Mouse (Mus musculus): ENCODE measurements around the gene Erc2. TPM values are rescaled to one million over a fixed set of nuclear protein-coding genes. Genes with fewer than 3 reads are reported as not detected.

Gene Erc2
- polyA plus RNA-seq, 1 experiment from 2014 or later = 33.9 TPM

GRCm38 (mm10) chr14:27800766-27801165 is 178.5 kb downstream of the Erc2 start:
- Histone ChIP-seq H3K36me3 (ENCODE audit: control insufficient read depth, insufficient read depth, low read length) (no peaks in the 10 kb centered on the region), H3K4me2 (replicated peaks; ENCODE audit: low read depth, low read length) (no peak overlapping the region), H3K4me1 (replicated peaks; ENCODE audit: control insufficient read depth, insufficient read depth, low read length) (no peaks in the 10 kb centered on the region), H3K27me3 (ENCODE audit: control insufficient read depth, insufficient read depth, low read length) (no peaks in the 10 kb centered on the region), H3K9ac (ENCODE audit: low read depth, low read length) (no peak overlapping the region), H3K27ac (ENCODE audit: low read depth, low read length) (no peak overlapping the region), H3K9me3 (ENCODE audit: control insufficient read depth, low read length) (no peaks in the 10 kb centered on the region; the same call in 1 of the 2 replicates), H3K4me3 (ENCODE audit: low read depth, low read length) (no peak overlapping the region)
- DNase-seq (ENCODE audit: low spot score) (no peak), ATAC-seq (ENCODE audit: low FRiP score) (no peak)
- WGBS = 60% methylated on average over 6 of the region's 6 CpGs

GRCm38 (mm10) chr14:27803961-27804360 is 181.7 kb downstream of the Erc2 start:
- ATAC-seq (ENCODE audit: low FRiP score) (no peak), DNase-seq (ENCODE audit: low spot score) (peak; percentile 64)
- H3K4me3 ChIP-seq (ENCODE audit: low read depth, low read length) = no peak overlapping the region
- H3K27me3 ChIP-seq (ENCODE audit: control insufficient read depth, insufficient read depth, low read length) = no peaks in the 10 kb centered on the region
- H3K27ac ChIP-seq (ENCODE audit: low read depth, low read length) = no peak overlapping the region
- 88% methylated on average over 3 of the region's 3 CpGs for WGBS
- H3K9me3 ChIP-seq (ENCODE audit: control insufficient read depth, low read length) = no peaks in the 10 kb centered on the region; the same call in 1 of the 2 replicates
- H3K4me1 ChIP-seq (replicated peaks; ENCODE audit: control insufficient read depth, insufficient read depth, low read length) = no peaks in the 10 kb centered on the region
- H3K36me3 ChIP-seq (ENCODE audit: control insufficient read depth, insufficient read depth, low read length) = no peaks in the 10 kb centered on the region
- no peak overlapping the region for H3K4me2 ChIP-seq (replicated peaks; ENCODE audit: low read depth, low read length)
- no peak overlapping the region for H3K9ac ChIP-seq (ENCODE audit: low read depth, low read length)

GRCm38 (mm10) chr14:27805064-27805463 is 182.8 kb downstream of the Erc2 start:
- Histone ChIP-seq H3K36me3 (ENCODE audit: control insufficient read depth, insufficient read depth, low read length) (no peaks in the 10 kb centered on the region), H3K27ac (ENCODE audit: low read depth, low read length) (no peak overlapping the region), H3K27me3 (ENCODE audit: control insufficient read depth, insufficient read depth, low read length) (no peaks in the 10 kb centered on the region), H3K4me1 (replicated peaks; ENCODE audit: control insufficient read depth, insufficient read depth, low read length) (no peaks in the 10 kb centered on the region), H3K4me2 (replicated peaks; ENCODE audit: low read depth, low read length) (no peak overlapping the region), H3K4me3 (ENCODE audit: low read depth, low read length) (no peak overlapping the region), H3K9me3 (ENCODE audit: control insufficient read depth, low read length) (no peaks in the 10 kb centered on the region; the same call in 1 of the 2 replicates), H3K9ac (ENCODE audit: low read depth, low read length) (no peak overlapping the region)
- 83% methylated on average over 13 of the region's 13 CpGs for WGBS
- ATAC-seq (ENCODE audit: low FRiP score) = no peak
- no peak for DNase-seq (ENCODE audit: low spot score)

- WGBS = 3% methylated on average over 9 of the region's 9 CpGs
- DNase-seq (ENCODE audit: low spot score) = peak; percentile 83
- H3K4me2 ChIP-seq (replicated peaks; ENCODE audit: low read depth, low read length) = no peak overlapping the region
- H3K9ac ChIP-seq (ENCODE audit: low read depth, low read length) = no peak overlapping the region
- H3K4me1 ChIP-seq (replicated peaks; ENCODE audit: control insufficient read depth, insufficient read depth, low read length) = no peaks in the 10 kb centered on the region
- no peaks in the 10 kb centered on the region; the same call in 1 of the 2 replicates for H3K9me3 ChIP-seq (ENCODE audit: control insufficient read depth, low read length)
- no peak overlapping the region for H3K4me3 ChIP-seq (ENCODE audit: low read depth, low read length)
- ATAC-seq (ENCODE audit: low FRiP score) = no peak
- no peak overlapping the region for H3K27ac ChIP-seq (ENCODE audit: low read depth, low read length)
- H3K36me3 ChIP-seq (ENCODE audit: control insufficient read depth, insufficient read depth, low read length) = no peaks in the 10 kb centered on the region
- no peaks in the 10 kb centered on the region for H3K27me3 ChIP-seq (ENCODE audit: control insufficient read depth, insufficient read depth, low read length)
These were observed 185.9 kb downstream of the Erc2 start for GRCm38 (mm10) chr14:27808080-27808479.

GRCm38 (mm10) chr14:27808523-27809114 is 186.4 kb downstream of the Erc2 start:
- Histone ChIP-seq H3K36me3 (ENCODE audit: control insufficient read depth, insufficient read depth, low read length) (no peaks in the 10 kb centered on the region), H3K4me3 (ENCODE audit: low read depth, low read length) (no peak overlapping the region), H3K4me1 (replicated peaks; ENCODE audit: control insufficient read depth, insufficient read depth, low read length) (no peaks in the 10 kb centered on the region), H3K9ac (ENCODE audit: low read depth, low read length) (no peak overlapping the region), H3K27ac (ENCODE audit: low read depth, low read length) (no peak overlapping the region), H3K4me2 (replicated peaks; ENCODE audit: low read depth, low read length) (no peak overlapping the region), H3K9me3 (ENCODE audit: control insufficient read depth, low read length) (no peaks in the 10 kb centered on the region; the same call in 1 of the 2 replicates), H3K27me3 (ENCODE audit: control insufficient read depth, insufficient read depth, low read length) (no peaks in the 10 kb centered on the region)
- ATAC-seq (ENCODE audit: low FRiP score) = no peak
- WGBS = 63% methylated on average over 10 of the region's 10 CpGs
- no peak for DNase-seq (ENCODE audit: low spot score)

- ATAC-seq (ENCODE audit: low FRiP score) = no peak
- H3K9me3 ChIP-seq (ENCODE audit: control insufficient read depth, low read length) = no peaks in the 10 kb centered on the region
- H3K9ac ChIP-seq (ENCODE audit: low read depth, low read length) = no peak overlapping the region
- H3K27ac ChIP-seq (ENCODE audit: low read depth, low read length) = no peak overlapping the region
- no peaks in the 10 kb centered on the region for H3K27me3 ChIP-seq (ENCODE audit: control insufficient read depth, insufficient read depth, low read length)
- H3K4me1 ChIP-seq (replicated peaks; ENCODE audit: control insufficient read depth, insufficient read depth, low read length) = no peaks in the 10 kb centered on the region
- WGBS = 36% methylated on average over 7 of the region's 7 CpGs
- H3K4me3 ChIP-seq (ENCODE audit: low read depth, low read length) = no peak overlapping the region
- peak; percentile 30 for DNase-seq (ENCODE audit: low spot score)
- no peak overlapping the region for H3K4me2 ChIP-seq (replicated peaks; ENCODE audit: low read depth, low read length)
- no peaks in the 10 kb centered on the region for H3K36me3 ChIP-seq (ENCODE audit: control insufficient read depth, insufficient read depth, low read length)
These were observed 188.6 kb downstream of the Erc2 start for GRCm38 (mm10) chr14:27810790-27811189.

- Histone ChIP-seq H3K27me3 (ENCODE audit: control insufficient read depth, insufficient read depth, low read length) (no peaks in the 10 kb centered on the region), H3K36me3 (ENCODE audit: control insufficient read depth, insufficient read depth, low read length) (no peaks in the 10 kb centered on the region), H3K9ac (ENCODE audit: low read depth, low read length) (no peak overlapping the region), H3K27ac (ENCODE audit: low read depth, low read length) (no peak overlapping the region), H3K4me3 (ENCODE audit: low read depth, low read length) (no peak overlapping the region), H3K4me1 (replicated peaks; ENCODE audit: control insufficient read depth, insufficient read depth, low read length) (no peaks in the 10 kb centered on the region), H3K4me2 (replicated peaks; ENCODE audit: low read depth, low read length) (no peak overlapping the region), H3K9me3 (ENCODE audit: control insufficient read depth, low read length) (no peaks in the 10 kb centered on the region)
- no peak for DNase-seq (ENCODE audit: low spot score)
- 92% methylated on average over 3 of the region's 3 CpGs for WGBS
- no peak for ATAC-seq (ENCODE audit: low FRiP score)
These were observed 189.4 kb downstream of the Erc2 start for GRCm38 (mm10) chr14:27811649-27812048.

- DNase-seq (ENCODE audit: low spot score) (no peak), ATAC-seq (ENCODE audit: low FRiP score) (no peak)
- Histone ChIP-seq H3K4me2 (replicated peaks; ENCODE audit: low read depth, low read length) (no peak overlapping the region), H3K9me3 (ENCODE audit: control insufficient read depth, low read length) (no peaks in the 10 kb centered on the region), H3K36me3 (ENCODE audit: control insufficient read depth, insufficient read depth, low read length) (no peaks in the 10 kb centered on the region), H3K27ac (ENCODE audit: low read depth, low read length) (no peak overlapping the region), H3K4me1 (replicated peaks; ENCODE audit: control insufficient read depth, insufficient read depth, low read length) (no peaks in the 10 kb centered on the region), H3K4me3 (ENCODE audit: low read depth, low read length) (no peak overlapping the region), H3K27me3 (ENCODE audit: control insufficient read depth, insufficient read depth, low read length) (no peaks in the 10 kb centered on the region), H3K9ac (ENCODE audit: low read depth, low read length) (no peak overlapping the region)
- 83% methylated on average over 6 of the region's 6 CpGs for WGBS
These were observed 193.5 kb downstream of the Erc2 start for GRCm38 (mm10) chr14:27815739-27816138.

GRCm38 (mm10) chr14:27818986-27819385 is 196.8 kb downstream of the Erc2 start:
- no peaks in the 10 kb centered on the region for H3K36me3 ChIP-seq (ENCODE audit: control insufficient read depth, insufficient read depth, low read length)
- H3K27ac ChIP-seq (ENCODE audit: low read depth, low read length) = no peak overlapping the region
- H3K27me3 ChIP-seq (ENCODE audit: control insufficient read depth, insufficient read depth, low read length) = no peaks in the 10 kb centered on the region
- WGBS = 90% methylated on average over 5 of the region's 5 CpGs
- no peak overlapping the region for H3K4me2 ChIP-seq (replicated peaks; ENCODE audit: low read depth, low read length)
- H3K4me3 ChIP-seq (ENCODE audit: low read depth, low read length) = no peak overlapping the region
- no peaks in the 10 kb centered on the region for H3K4me1 ChIP-seq (replicated peaks; ENCODE audit: control insufficient read depth, insufficient read depth, low read length)
- no peak overlapping the region for H3K9ac ChIP-seq (ENCODE audit: low read depth, low read length)
- no peaks in the 10 kb centered on the region for H3K9me3 ChIP-seq (ENCODE audit: control insufficient read depth, low read length)
- DNase-seq (ENCODE audit: low spot score) = no peak
- no peak for ATAC-seq (ENCODE audit: low FRiP score)

All from hindbrain, embryonic 11.5 days (tissue).